Mouse (Mus musculus) lung, adult 2 months (tissue): ENCODE data around the gene Dpep2nb.

ENCODE experiments used
- CTCF ChIP-seq: fragments of 200-500 bp; IDR thresholded peaks from 2 replicates; pipeline ENCODE4 v1.5.1; 2011; ENCODE audit warnings: mild to moderate bottlenecking, low read length, control low read depth; ENCODE audit not compliant: insufficient read depth
- POLR2A ChIP-seq: fragments of 200-500 bp; IDR thresholded peaks from 2 replicates; pipeline ENCODE4 v1.6.1; 2011; ENCODE audit warnings: low read depth, mild to moderate bottlenecking, control low read depth, low read length, borderline replicate concordance; ENCODE audit errors: extremely low read depth

- TF ChIP-seq POLR2A, result no peak
- TF ChIP-seq CTCF, result no peak
These were observed 49.3 kb upstream of the Dpep2nb start for GRCm38 (mm10) chr8:106055038-106055437.
